Mouse (Mus musculus) right cerebral cortex, postnatal 36 days (tissue): ENCODE results near the gene Rnft2.

ENCODE experiments used
- DNase-seq, 2 experiments: peaks; one replicate each; pipeline ENCODE4 v3.0.0; 2022; ENCODE audit warnings: low spot score in 2 of 2, mixed read lengths in 1 of 2

Rnft2 gene

DNA sequence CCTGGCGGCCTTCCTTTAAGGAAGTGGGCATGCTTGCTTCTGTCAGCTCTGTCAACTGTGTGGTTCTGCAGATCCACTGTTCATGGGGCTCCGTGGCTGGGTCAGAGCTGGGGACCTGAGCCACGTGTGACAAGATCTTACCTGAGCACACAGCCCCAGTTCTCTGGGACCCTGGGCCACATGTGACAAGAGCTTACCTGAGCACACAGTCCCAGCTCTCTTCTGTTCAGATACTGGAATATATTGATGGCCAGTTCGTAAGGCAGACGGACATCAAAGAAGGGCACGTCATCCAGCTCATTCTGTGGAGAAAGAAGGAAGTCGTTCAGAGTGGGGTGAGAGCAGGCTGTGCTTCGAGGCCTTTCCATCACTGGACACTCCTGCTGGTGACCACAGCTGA, 102.4 kb downstream of the Rnft2 start:
- DNase-seq: no peak
